In the genomic region with DNA sequence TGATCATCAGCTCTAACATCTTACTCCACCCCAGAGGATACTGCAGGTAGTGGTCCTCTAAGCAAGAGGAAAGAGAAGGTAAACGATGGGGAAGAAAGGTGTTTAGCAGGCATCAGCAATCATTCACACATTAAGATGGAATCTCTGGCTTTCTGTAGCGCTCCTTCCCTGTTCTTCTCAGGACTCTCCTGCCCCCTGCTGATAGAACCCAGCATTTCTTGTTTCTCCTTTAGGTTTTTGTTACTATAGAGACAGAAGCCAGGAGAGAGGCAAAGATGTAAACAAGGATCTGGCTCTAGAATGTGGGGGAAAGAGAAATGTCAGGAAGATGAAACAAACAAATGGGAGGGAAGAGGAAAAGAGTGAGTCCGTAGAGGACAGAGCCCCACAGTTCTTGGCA, we compare ENCODE assay signal across 9 mouse cellular contexts. TPM values are rescaled to one million over a fixed set of nuclear protein-coding genes. Genes with fewer than 3 reads are reported as not detected.
DNase-seq lines count a peak whose midpoint lies in the region; ATAC-seq and TF ChIP-seq lines count a peak whose summit lies in the region.
"Had no signal": no experiment of that assay in that cellular context is flagged by ENCODE, and none has a peak within 500 bp of the region (broad histone marks: within the 10 kb centered on the region; RNA-seq: fewer than 3 reads in every experiment).

No protein-coding gene starts in this region.

- 19% methylated on average over 3 of the region's 3 CpGs for WGBS in neural tube, embryonic 15.5 days
- WGBS in cerebellum, adult 2 months, result 26% methylated on average over 3 of the region's 3 CpGs
- WGBS in thymus, adult 2 months, result 13% methylated on average over 3 of the region's 3 CpGs

- peak; percentile 48 for DNase-seq in neural tube, embryonic 10.5 days (ENCODE audit: extremely low spot score, low spot score)
- peak; percentile 20 to 41 for DNase-seq in cerebellum, adult 2 months
- peak; percentile 39 to 72 for DNase-seq in frontal cortex, postnatal 25 days (ENCODE audit: low spot score in 2 of 2)
- DNase-seq in layer of hippocampus, adult 18-20 months (ENCODE audit: low spot score in 2 of 2), result peak; percentile 64 to 88
- peak; percentile 62 for DNase-seq in lung, postnatal 10 days
- DNase-seq in thymus, adult 2 months, result no peak

- H3K36me3 ChIP-seq in neural tube, embryonic 15.5 days, result no peaks in the 10 kb centered on the region
- H3K36me3 ChIP-seq in thymus, adult 2 months (ENCODE audit: control insufficient read depth, insufficient read depth, low read length), result no peaks in the 10 kb centered on the region
- H3K36me3 ChIP-seq: limb, embryonic 15.5 days had no signal

- H3K4me2 ChIP-seq in neural tube, embryonic 15.5 days, result no peak overlapping the region
- H3K4me2 ChIP-seq: limb, embryonic 15.5 days had no signal

- no peak overlapping the region for H3K27ac ChIP-seq in neural tube, embryonic 15.5 days (replicated peaks)
- no peak overlapping the region for H3K27ac ChIP-seq in cerebellum, adult 2 months (ENCODE audit: insufficient read depth, low read length)
- no peak overlapping the region for H3K27ac ChIP-seq in thymus, adult 2 months (ENCODE audit: control insufficient read depth, insufficient read depth, low read length)
- H3K27ac ChIP-seq: limb, embryonic 15.5 days had no signal

- H3K4me1 ChIP-seq in neural tube, embryonic 15.5 days, result no peaks in the 10 kb centered on the region
- H3K4me1 ChIP-seq in cerebellum, adult 2 months (ENCODE audit: control insufficient read depth, insufficient read depth, low read length), result no peaks in the 10 kb centered on the region
- H3K4me1 ChIP-seq in thymus, adult 2 months (replicated peaks; ENCODE audit: control insufficient read depth, insufficient read depth, low read length), result no peaks in the 10 kb centered on the region
- H3K4me1 ChIP-seq: limb, embryonic 15.5 days had no signal

- H3K4me3 ChIP-seq in neural tube, embryonic 15.5 days (replicated peaks), result no peak overlapping the region
- H3K4me3 ChIP-seq in cerebellum, adult 2 months (replicated peaks; ENCODE audit: insufficient read depth, low read depth, low read length), result no peak overlapping the region
- H3K4me3 ChIP-seq in thymus, adult 2 months (ENCODE audit: control insufficient read depth, insufficient read depth, low read length), result no peak overlapping the region
- H3K4me3 ChIP-seq: limb, embryonic 15.5 days had no signal

- peak; percentile 50; the same call in 1 of the 2 replicates for TF ChIP-seq CTCF in cerebellum, adult 2 months (IDR thresholded peaks at IDR 0.05; ENCODE audit: borderline replicate concordance, insufficient read depth, low read depth, low read length)
- no peak for TF ChIP-seq CTCF in thymus, adult 2 months (IDR thresholded peaks at IDR 0.05; ENCODE audit: borderline replicate concordance, control insufficient read depth, extremely low read depth, insufficient read depth, low read length, poor library complexity)

- no peak overlapping the region for H3K9ac ChIP-seq in neural tube, embryonic 15.5 days (replicated peaks)
- H3K9ac ChIP-seq: limb, embryonic 15.5 days had no signal

- no peak for TF ChIP-seq POLR2A in cerebellum, adult 2 months (IDR thresholded peaks at IDR 0.05; ENCODE audit: borderline replicate concordance, insufficient read depth, low read length)
- TF ChIP-seq POLR2A in thymus, adult 2 months (IDR thresholded peaks at IDR 0.05; ENCODE audit: control insufficient read depth, extremely low read depth, insufficient read depth, low read length, poor library complexity), result no peak

- no peaks in the 10 kb centered on the region for H3K9me3 ChIP-seq in neural tube, embryonic 15.5 days (replicated peaks)
- H3K9me3 ChIP-seq: limb, embryonic 15.5 days had no signal

- ATAC-seq in neural tube, embryonic 15.5 days (ENCODE audit: low FRiP score), result no peak
- no peak for ATAC-seq in megakaryocyte progenitor cell, adult 5-6 weeks (replicated peaks; ENCODE audit: poor library complexity)

- no peaks in the 10 kb centered on the region for H3K27me3 ChIP-seq in neural tube, embryonic 15.5 days (replicated peaks)
- no peaks in the 10 kb centered on the region for H3K27me3 ChIP-seq in cerebellum, adult 2 months (ENCODE audit: control insufficient read depth, insufficient read depth, low read length)
- H3K27me3 ChIP-seq in thymus, adult 2 months (ENCODE audit: control insufficient read depth, insufficient read depth, low read length), result no peaks in the 10 kb centered on the region
- H3K27me3 ChIP-seq: limb, embryonic 15.5 days had no signal

RNA-seq across cellular contexts. Expression of a gene that starts 49.6 kb away (rescaled TPM):
- 25.5 and 34.7 TPM in 2 replicates for polyA plus RNA-seq in neural tube, embryonic 15.5 days (2015; fragmentation: Nextera tagmentation; extraction: Ambion mirVana)
- 8.4 and 9.1 TPM in 2 replicates for polyA plus RNA-seq in cerebellum, adult 2 months (2012; rRNA removed)
- 100 to 1,000 TPM; 139 to 145 TPM for total RNA-seq in layer of hippocampus, adult 18-20 months (2021)
- not detected in 2 replicates for total RNA-seq in megakaryocyte progenitor cell, adult 5-6 weeks (2015)
- not detected in 2 replicates for total RNA-seq in megakaryocyte progenitor cell, adult 5-6 weeks (2017)
- polyA plus RNA-seq in thymus, adult 2 months (2012; rRNA removed), result 0.18 and 0.70 TPM in 2 replicates
